Mouse (Mus musculus) C2C12 (cell line): ENCODE data around the gene Cptp. TPM values are rescaled to one million over a fixed set of nuclear protein-coding genes. Genes with fewer than 3 reads are reported as not detected.

Source experiments
- H3K27me3 ChIP-seq: one replicate; pipeline ENCODE4 v1.6.1; 2011; ENCODE audit not compliant: control insufficient read depth, insufficient read depth, insufficient read length
- H3K36me3 ChIP-seq: one replicate; pipeline ENCODE4 v1.6.1; 2011; ENCODE audit not compliant: control insufficient read depth, insufficient read depth
- H3K4me3 ChIP-seq: one replicate; pipeline ENCODE4 v1.5.1; 2011; ENCODE audit warnings: mild to moderate bottlenecking, control low read depth; ENCODE audit not compliant: poor library complexity, insufficient read depth, severe bottlenecking
- H3K79me2 ChIP-seq: one replicate; pipeline ENCODE4 v1.6.1; 2011; ENCODE audit not compliant: control insufficient read depth, insufficient read depth
- H3K79me3 ChIP-seq: one replicate; pipeline ENCODE4 v1.6.1; 2011; ENCODE audit warnings: low read depth, control low read depth
- H3ac ChIP-seq: one replicate; pipeline ENCODE3; 2011; ENCODE audit warnings: low read depth; ENCODE audit not compliant: control insufficient read depth, insufficient read length
- CEBPB ChIP-seq: IDR thresholded peaks from one replicate; pipeline ENCODE4 v1.6.1; 2011; ENCODE audit warnings: low read depth, mild to moderate bottlenecking, control low read depth, moderate library complexity
- CTCF ChIP-seq: IDR thresholded peaks from one replicate; pipeline ENCODE4 v1.5.1; 2011; ENCODE audit not compliant: control insufficient read depth, insufficient read depth, insufficient read length
- FOSL1 ChIP-seq: IDR thresholded peaks from one replicate; pipeline ENCODE4 v1.8.0; 2011; ENCODE audit warnings: mild to moderate bottlenecking, low read length; ENCODE audit not compliant: poor library complexity, insufficient read depth, severe bottlenecking
- MAX ChIP-seq: IDR thresholded peaks from one replicate; pipeline ENCODE4 v1.6.1; 2011; ENCODE audit warnings: mild to moderate bottlenecking, control low read depth
- MYOD1 ChIP-seq: IDR thresholded peaks from one replicate; pipeline ENCODE4 v1.6.1; 2011; ENCODE audit warnings: low read depth; ENCODE audit not compliant: control insufficient read depth, insufficient read length
- MYOG ChIP-seq: IDR thresholded peaks from one replicate; pipeline ENCODE4 v1.6.1; 2011; ENCODE audit not compliant: control insufficient read depth, insufficient read length; ENCODE audit errors: extremely low read depth
- USF1 ChIP-seq: IDR thresholded peaks from one replicate; pipeline ENCODE4 v1.6.1; 2011; ENCODE audit warnings: low read depth, mild to moderate bottlenecking, control low read depth, moderate library complexity
- polyA plus RNA-seq: library from polyadenylated mRNA; unstranded; fragments of >200 nt; fragmentation: generic; extraction: Trizol; gene quantifications from one replicate; pipeline ENCODE4 v1.2.1, GENCODE M21; 2012; ENCODE audit warnings: missing spikeins

Gene Cptp
- polyA plus RNA-seq, 1 experiment, result 11.8 TPM

- H3K4me3 ChIP-seq, result peak overlapping the region; percentile 85
- peaks cover 45% of the 10 kb centered on the region for H3K79me3 ChIP-seq
- peaks cover 73% of the 10 kb centered on the region for H3K79me2 ChIP-seq
- peaks cover 31% of the 10 kb centered on the region for H3K36me3 ChIP-seq
- no peaks in the 10 kb centered on the region for H3K27me3 ChIP-seq
- H3ac ChIP-seq, result peak overlapping the region; percentile 70
- TF ChIP-seq CTCF (no peak), MAX (no peak), MYOG (no peak), USF1 (no peak), CEBPB (no peak), FOSL1 (no peak), MYOD1 (no peak)
Observed at GRCm38 (mm10) chr4:155892438-155893211, 23.4 kb upstream of the Cptp start.

GRCm38 (mm10) chr4:155892017-155892416 lies 22.8 kb upstream of the Cptp start:
- H3K79me2 ChIP-seq, result peaks cover 73% of the 10 kb centered on the region
- peaks cover 44% of the 10 kb centered on the region for H3K79me3 ChIP-seq
- TF ChIP-seq MYOG (no peak), CEBPB (no peak), CTCF (no peak)
- no peaks in the 10 kb centered on the region for H3K27me3 ChIP-seq
- peak overlapping the region; percentile 70 for H3ac ChIP-seq
- H3K36me3 ChIP-seq, result peaks cover 35% of the 10 kb centered on the region
- peak overlapping the region; percentile 85 for H3K4me3 ChIP-seq

GRCm38 (mm10) chr4:155891551-155892001 lies 22.3 kb upstream of the Cptp start, which contains the start of the genes Pusl1 and Acap3:
Gene Pusl1 (minus strand): TSS chr4:155891781.
Gene Acap3 (plus strand): TSS chr4:155891822.
- H3K27me3 ChIP-seq, result no peaks in the 10 kb centered on the region
- peaks cover 35% of the 10 kb centered on the region for H3K36me3 ChIP-seq
- H3K79me2 ChIP-seq, result peaks cover 70% of the 10 kb centered on the region
- peak within 1 kb of the TSS; percentile 85 for H3K4me3 ChIP-seq
- TF ChIP-seq MAX (peak; percentile 74), MYOG (no peak), USF1 (peak; percentile 46), CEBPB (no peak), MYOD1 (no peak), FOSL1 (no peak)
- H3K79me3 ChIP-seq, result peaks cover 41% of the 10 kb centered on the region
- H3ac ChIP-seq, result peak within 1 kb of the TSS; percentile 93

DNA sequence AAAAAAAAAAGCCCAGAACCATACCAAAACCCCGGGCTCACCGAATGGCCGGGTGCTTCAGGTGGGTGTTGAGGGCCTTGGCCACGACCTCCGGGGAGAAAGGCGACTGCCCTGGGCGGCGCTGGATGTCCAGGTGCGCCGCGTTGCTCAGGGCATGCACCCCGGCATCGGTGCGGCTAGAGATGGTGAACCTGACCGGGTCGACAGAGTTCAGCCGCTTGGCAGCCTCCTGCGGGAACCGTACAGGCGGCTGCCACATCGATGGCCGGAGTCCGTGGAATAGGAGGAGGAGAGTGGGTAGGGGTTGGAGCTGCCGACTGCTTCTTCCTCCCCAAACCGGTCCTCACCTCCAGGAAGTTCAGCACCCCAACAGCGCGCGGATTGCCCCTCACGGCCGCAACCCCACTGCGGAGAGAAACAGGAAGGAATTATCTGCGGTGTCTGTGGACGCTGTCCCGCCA lies 21.8 kb upstream of the Cptp start:
- Histone ChIP-seq H3K27me3 (no peaks in the 10 kb centered on the region), H3K4me3 (peak overlapping the region; percentile 85), H3K79me2 (peaks cover 65% of the 10 kb centered on the region), H3ac (peak overlapping the region; percentile 93), H3K79me3 (peaks cover 37% of the 10 kb centered on the region), H3K36me3 (peaks cover 34% of the 10 kb centered on the region)
- TF ChIP-seq CTCF, result no peak
- no peak for TF ChIP-seq MYOD1
- TF ChIP-seq CEBPB, result no peak
- no peak for TF ChIP-seq USF1
- TF ChIP-seq FOSL1, result no peak
- no peak for TF ChIP-seq MYOG
- no peak for TF ChIP-seq MAX

GRCm38 (mm10) chr4:155889316-155889715 lies 20.1 kb upstream of the Cptp start:
- peaks cover 47% of the 10 kb centered on the region for H3K79me2 ChIP-seq
- no peak overlapping the region for H3ac ChIP-seq
- H3K27me3 ChIP-seq, result no peaks in the 10 kb centered on the region
- no peak overlapping the region for H3K4me3 ChIP-seq
- peaks cover 22% of the 10 kb centered on the region for H3K79me3 ChIP-seq
- H3K36me3 ChIP-seq, result peaks cover 42% of the 10 kb centered on the region
- TF ChIP-seq MAX (no peak), CEBPB (no peak)

DNA sequence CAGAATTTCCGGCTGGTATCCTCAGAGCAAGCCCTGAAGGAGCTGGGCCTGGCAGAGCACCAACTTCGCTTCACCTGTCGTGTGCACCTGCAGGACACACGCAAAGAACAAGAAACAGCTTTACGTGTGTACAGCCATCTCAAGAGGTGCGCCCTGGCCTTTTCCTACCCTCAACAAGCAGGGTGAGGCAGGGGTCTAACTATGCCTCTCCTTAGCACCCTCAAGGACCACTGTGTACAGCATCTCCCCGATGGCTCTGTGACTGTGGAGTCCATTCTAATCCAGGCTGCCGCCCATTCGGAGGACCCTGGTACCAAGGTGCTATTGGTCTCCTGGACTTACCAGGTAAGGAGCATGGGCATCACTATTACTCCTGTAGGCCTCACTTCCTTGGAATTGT lies 18.9 kb upstream of the Cptp start:
- H3K36me3 ChIP-seq, result peaks cover 42% of the 10 kb centered on the region
- no peak overlapping the region for H3K4me3 ChIP-seq
- no peak overlapping the region for H3ac ChIP-seq
- no peaks in the 10 kb centered on the region for H3K27me3 ChIP-seq
- no peak for TF ChIP-seq CEBPB
- no peak for TF ChIP-seq MAX
- no peak for TF ChIP-seq CTCF
- TF ChIP-seq MYOG, result no peak
- TF ChIP-seq MYOD1, result no peak
- no peak for TF ChIP-seq USF1
- no peak for TF ChIP-seq FOSL1
- H3K79me2 ChIP-seq, result peaks cover 36% of the 10 kb centered on the region
- peaks cover 14% of the 10 kb centered on the region for H3K79me3 ChIP-seq
